Comparison of ENCODE assay signal across 8 mouse cellular contexts in genomic region chr4:142909355-142909947, GRCm38 (mm10).
A peak's percentile ranks its signal among the peaks of the same experiment; 100 is the strongest.
DNase-seq lines count a peak whose midpoint lies in the region; ATAC-seq and TF ChIP-seq lines count a peak whose summit lies in the region.

No protein-coding gene starts in this region.

- H3K9ac ChIP-seq in hindbrain, embryonic 11.5 days (ENCODE audit: low read depth, low read length) = no peak overlapping the region
- H3K9ac ChIP-seq in midbrain, embryonic 11.5 days (ENCODE audit: low read length) = 0 out of 2 replicates have a peak overlapping the region, but pooled peaks have one; percentile 12
- no peak overlapping the region for H3K9ac ChIP-seq in stomach, postnatal 0 days (ENCODE audit: low read length)

- no peak for TF ChIP-seq CTCF in stomach, postnatal 0 days (IDR thresholded peaks at IDR 0.05; ENCODE audit: low read depth)

- peak overlapping the region; percentile 12; the same call in 1 of the 2 replicates for H3K4me2 ChIP-seq in hindbrain, embryonic 11.5 days (replicated peaks; ENCODE audit: low read depth, low read length)
- H3K4me2 ChIP-seq in midbrain, embryonic 11.5 days = peak overlapping the region; percentile 17; the same call in 1 of the 2 replicates
- H3K4me2 ChIP-seq in stomach, postnatal 0 days (replicated peaks; ENCODE audit: low read depth) = peak overlapping the region; percentile 38

- ATAC-seq in hindbrain, embryonic 11.5 days (ENCODE audit: low FRiP score) = peak; percentile 63
- peak; percentile 54 for ATAC-seq in midbrain, embryonic 11.5 days (ENCODE audit: low FRiP score)
- no peak for ATAC-seq in stomach, postnatal 0 days (ENCODE audit: low FRiP score, low TSS enrichment)

- WGBS in hindbrain, embryonic 11.5 days = 34% methylated on average over 17 of the region's 17 CpGs
- WGBS in midbrain, embryonic 11.5 days = 48% methylated on average over 17 of the region's 17 CpGs
- whole genome bisulfite sequencing in stomach, postnatal 0 days = 34% methylated on average over 17 of the region's 17 CpGs

- no peaks in the 10 kb centered on the region for H3K36me3 ChIP-seq in hindbrain, embryonic 11.5 days (ENCODE audit: control insufficient read depth, insufficient read depth, low read length)
- H3K36me3 ChIP-seq in midbrain, embryonic 11.5 days (ENCODE audit: control insufficient read depth, insufficient read depth, low read length) = no peaks in the 10 kb centered on the region
- no peaks in the 10 kb centered on the region for H3K36me3 ChIP-seq in stomach, postnatal 0 days (ENCODE audit: control insufficient read depth, insufficient read depth, low read length)

- H3K4me1 ChIP-seq in hindbrain, embryonic 11.5 days (replicated peaks; ENCODE audit: control insufficient read depth, insufficient read depth, low read length) = no peaks in the 10 kb centered on the region
- H3K4me1 ChIP-seq in midbrain, embryonic 11.5 days (ENCODE audit: control insufficient read depth, insufficient read depth, low read length) = peaks cover 4% of the 10 kb centered on the region
- no peaks in the 10 kb centered on the region for H3K4me1 ChIP-seq in stomach, postnatal 0 days (replicated peaks; ENCODE audit: control insufficient read depth, insufficient read depth)

- 0 out of 2 replicates have a peak overlapping the region, but pooled peaks have one; percentile 12 for H3K27ac ChIP-seq in hindbrain, embryonic 11.5 days (ENCODE audit: low read depth, low read length)
- H3K27ac ChIP-seq in midbrain, embryonic 11.5 days (ENCODE audit: low read depth, low read length) = no peak overlapping the region
- H3K27ac ChIP-seq in stomach, postnatal 0 days (replicated peaks) = no peak overlapping the region

- no peaks in the 10 kb centered on the region for H3K27me3 ChIP-seq in hindbrain, embryonic 11.5 days (ENCODE audit: control insufficient read depth, insufficient read depth, low read length)
- no peaks in the 10 kb centered on the region for H3K27me3 ChIP-seq in midbrain, embryonic 11.5 days (ENCODE audit: control insufficient read depth, insufficient read depth, low read length)
- H3K27me3 ChIP-seq in stomach, postnatal 0 days (ENCODE audit: control insufficient read depth, insufficient read depth, low read length) = no peaks in the 10 kb centered on the region

- peak; percentile 18 for DNase-seq in right cerebral cortex, postnatal 4 days
- no peak for DNase-seq in right cerebral cortex, adult 18-20 months
- DNase-seq in hindbrain, embryonic 11.5 days (ENCODE audit: low spot score) = peak; percentile 47
- DNase-seq in midbrain, embryonic 11.5 days (ENCODE audit: low spot score, missing footprints) = no peak
- no peak for DNase-seq in stomach, postnatal 0 days (ENCODE audit: low spot score)
- DNase-seq in urinary bladder, postnatal 25 days (ENCODE audit: low spot score) = no peak
- no peak for DNase-seq in layer of hippocampus, postnatal 25 days (ENCODE audit: extremely low spot score in 1 of 2, low spot score in 1 of 2)
- no peak for DNase-seq in heart, postnatal 4 days

- no peaks in the 10 kb centered on the region for H3K9me3 ChIP-seq in hindbrain, embryonic 11.5 days (ENCODE audit: control insufficient read depth, low read length)
- H3K9me3 ChIP-seq in midbrain, embryonic 11.5 days (ENCODE audit: control insufficient read depth, low read length) = no peaks in the 10 kb centered on the region
- H3K9me3 ChIP-seq in stomach, postnatal 0 days (ENCODE audit: control insufficient read depth, low read length) = no peaks in the 10 kb centered on the region

- H3K4me3 ChIP-seq in hindbrain, embryonic 11.5 days (ENCODE audit: low read depth, low read length) = no peak overlapping the region
- no peak overlapping the region for H3K4me3 ChIP-seq in midbrain, embryonic 11.5 days (ENCODE audit: low read depth, low read length)
- 0 out of 2 replicates have a peak overlapping the region, but pooled peaks have one; percentile 8 for H3K4me3 ChIP-seq in stomach, postnatal 0 days (ENCODE audit: low read depth, low read length)

- TF ChIP-seq EP300 in stomach, postnatal 0 days (optimal IDR thresholded peaks at IDR 0.05) = no peak

Comparison
In these comparisons a context has a peak if more than half of its experiments do, and no peak if none do; other contexts are left out.
1. DNase-seq: peak in right cerebral cortex, postnatal 4 days (single experiment) and hindbrain, embryonic 11.5 days (single experiment); none in right cerebral cortex, adult 18-20 months (single experiment), midbrain, embryonic 11.5 days (single experiment), stomach, postnatal 0 days (single experiment), urinary bladder, postnatal 25 days (single experiment), layer of hippocampus, postnatal 25 days (0 of 2) and heart, postnatal 4 days (single experiment).
2. Peak in every context shown above with its lines, with median percentiles within 50 percentile points of each other: H3K4me2 ChIP-seq.